Mouse (Mus musculus): ENCODE measurements at regions not wholly inside any gene's neighbourhood (a gene's known extent, or its start where the extent isn't known, plus 50 kb on each side); places are given as distances from the start of the nearest gene placed in this dataset.

DNA sequence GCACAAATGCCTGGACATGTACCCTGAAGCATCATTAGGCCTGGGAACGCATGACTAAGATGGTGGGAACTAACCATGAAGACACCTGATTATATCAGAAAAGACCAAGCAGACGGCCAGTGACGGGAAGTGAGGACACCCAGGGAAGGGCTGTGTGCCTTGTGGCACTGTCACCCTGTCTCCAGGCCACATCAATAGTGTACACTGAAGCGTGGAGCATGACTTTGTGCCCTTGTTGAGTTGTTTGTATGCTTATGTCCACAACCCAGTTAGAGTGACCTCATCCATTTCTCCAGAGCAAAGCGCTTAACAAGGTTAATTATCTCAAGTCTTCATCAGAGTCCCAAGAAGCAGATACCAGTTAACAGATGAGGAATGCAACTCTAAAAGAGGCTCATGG is 96.8 kb upstream of the Cdkn3 start:
- Histone ChIP-seq H3K36me3 (replicated peaks) (no peaks in the 10 kb centered on the region), H3K9ac (no peak overlapping the region), H3K4me1 (peaks cover 14% of the 10 kb centered on the region), H3K4me2 (no peak overlapping the region), H3K27ac (no peak overlapping the region), H3K4me3 (no peak overlapping the region), H3K9me3 (no peaks in the 10 kb centered on the region), H3K27me3 (replicated peaks) (no peaks in the 10 kb centered on the region)
- ATAC-seq (replicated peaks): no peak
- 87% methylated on average over 5 of the region's 5 CpGs for whole genome bisulfite sequencing

DNA sequence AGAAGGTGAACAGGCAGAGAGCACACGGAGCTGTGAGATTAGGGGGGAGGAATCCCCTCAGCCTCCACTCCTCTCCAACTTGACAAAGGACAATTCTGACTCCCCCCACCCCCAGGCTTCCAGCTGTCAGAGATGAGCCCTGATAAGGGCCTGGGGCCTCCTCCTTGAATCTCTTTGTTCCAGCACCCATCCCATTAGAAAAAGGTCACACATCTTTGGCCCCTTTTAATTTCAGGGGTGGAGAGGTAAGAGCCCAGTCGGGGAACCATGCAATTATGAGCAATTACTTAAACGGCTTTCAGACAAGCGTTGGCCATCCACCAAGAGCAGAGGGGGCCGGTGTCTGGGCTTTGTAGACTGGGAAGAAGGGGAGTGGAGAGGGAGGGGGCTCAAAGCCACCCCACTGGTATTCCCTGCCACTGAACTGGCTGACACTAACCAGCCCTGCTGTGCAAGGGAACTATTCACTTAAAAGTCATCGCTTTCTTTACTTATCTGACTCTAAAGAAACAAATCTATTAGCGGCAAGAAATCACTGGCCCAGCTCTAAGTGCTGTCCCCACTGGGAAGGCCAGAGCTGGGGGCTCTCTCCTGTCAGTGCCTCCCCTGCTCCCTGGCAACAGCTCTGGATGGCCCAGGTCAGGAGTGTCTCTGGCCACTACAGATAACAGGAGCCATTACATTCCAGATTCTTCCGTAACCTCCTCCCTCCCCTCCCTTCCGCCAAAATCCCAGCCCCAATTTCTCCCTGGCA is 98.4 kb upstream of the Cdkn3 start:
- 7% methylated on average over 9 of the region's 9 CpGs for WGBS
- Histone ChIP-seq H3K4me3 (no peak overlapping the region), H3K27me3 (replicated peaks) (no peaks in the 10 kb centered on the region), H3K9me3 (no peaks in the 10 kb centered on the region), H3K27ac (0 out of 2 replicates have a peak overlapping the region, but pooled peaks have one; percentile 45), H3K4me2 (no peak overlapping the region), H3K4me1 (peaks cover 14% of the 10 kb centered on the region), H3K9ac (no peak overlapping the region), H3K36me3 (replicated peaks) (no peaks in the 10 kb centered on the region)
- peak; percentile 61 for ATAC-seq (replicated peaks)

DNA sequence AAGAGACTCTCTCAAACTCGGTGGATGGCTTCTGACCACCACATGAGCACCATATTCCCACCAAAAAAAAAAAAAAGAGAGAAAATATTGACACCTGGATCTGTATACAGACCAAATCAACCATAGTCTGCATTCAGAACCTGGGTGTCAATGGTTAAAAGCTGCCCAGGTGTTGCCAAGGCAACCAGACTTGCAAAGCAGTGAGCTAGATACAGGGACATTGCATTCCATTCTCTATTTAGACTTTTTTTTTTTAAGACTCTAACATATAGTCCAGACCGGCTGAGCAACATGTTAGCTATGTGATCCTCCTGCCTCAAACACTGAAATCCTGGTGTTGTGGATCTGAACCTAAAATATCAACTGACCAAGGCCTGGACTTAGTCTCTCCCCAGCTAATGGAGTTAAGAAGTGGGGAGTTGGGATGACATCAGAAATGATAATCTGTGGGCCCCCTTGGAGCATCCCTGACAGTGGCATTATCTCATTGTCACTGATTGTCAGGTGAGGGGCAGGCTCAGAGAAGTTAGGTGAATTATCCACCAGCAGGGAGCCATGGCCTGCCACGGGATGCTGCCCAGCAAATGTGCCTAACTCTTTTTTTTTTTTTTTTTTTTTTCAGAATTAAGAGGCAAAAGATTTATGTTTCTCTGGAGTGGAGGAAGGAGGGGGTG is 99.1 kb upstream of the Cdkn3 start:
- H3K9me3 ChIP-seq: no peaks in the 10 kb centered on the region
- peak; percentile 82 for ATAC-seq (replicated peaks)
- no peaks in the 10 kb centered on the region for H3K27me3 ChIP-seq (replicated peaks)
- 0 out of 2 replicates have a peak overlapping the region, but pooled peaks have one; percentile 45 for H3K27ac ChIP-seq
- peaks cover 14% of the 10 kb centered on the region for H3K4me1 ChIP-seq
- WGBS: 28% methylated on average over 3 of the region's 3 CpGs
- no peak overlapping the region for H3K9ac ChIP-seq
- H3K4me2 ChIP-seq: no peak overlapping the region
- H3K36me3 ChIP-seq (replicated peaks): no peaks in the 10 kb centered on the region
- no peak overlapping the region for H3K4me3 ChIP-seq

DNA sequence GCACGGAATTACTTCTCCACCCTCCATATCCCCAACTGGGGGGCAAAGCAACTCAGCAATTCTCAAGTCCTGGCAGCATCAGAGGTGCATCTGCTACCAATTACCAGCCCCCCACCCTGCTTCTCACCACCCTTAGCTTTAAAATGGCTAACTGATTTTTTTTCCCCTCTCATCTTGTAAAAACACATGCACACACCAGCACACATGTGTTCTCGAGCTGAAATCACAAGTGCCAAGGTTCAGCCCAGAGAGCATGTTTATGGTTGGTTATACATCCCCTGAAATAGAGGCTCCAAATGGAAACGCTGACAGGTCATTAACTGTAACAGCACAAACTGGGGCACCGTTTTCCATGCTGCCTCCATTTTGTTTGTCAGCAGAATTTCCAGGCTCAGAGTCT is 101.0 kb upstream of the Cdkn3 start:
- H3K27me3 ChIP-seq (replicated peaks): no peaks in the 10 kb centered on the region
- peaks cover 14% of the 10 kb centered on the region for H3K4me1 ChIP-seq
- no peak overlapping the region for H3K27ac ChIP-seq
- no peak overlapping the region for H3K4me2 ChIP-seq
- no peak overlapping the region for H3K9ac ChIP-seq
- no peaks in the 10 kb centered on the region for H3K36me3 ChIP-seq (replicated peaks)
- 66% methylated on average over 4 of the region's 4 CpGs for WGBS
- no peak overlapping the region for H3K4me3 ChIP-seq
- no peak for ATAC-seq (replicated peaks)
- H3K9me3 ChIP-seq: no peaks in the 10 kb centered on the region

DNA sequence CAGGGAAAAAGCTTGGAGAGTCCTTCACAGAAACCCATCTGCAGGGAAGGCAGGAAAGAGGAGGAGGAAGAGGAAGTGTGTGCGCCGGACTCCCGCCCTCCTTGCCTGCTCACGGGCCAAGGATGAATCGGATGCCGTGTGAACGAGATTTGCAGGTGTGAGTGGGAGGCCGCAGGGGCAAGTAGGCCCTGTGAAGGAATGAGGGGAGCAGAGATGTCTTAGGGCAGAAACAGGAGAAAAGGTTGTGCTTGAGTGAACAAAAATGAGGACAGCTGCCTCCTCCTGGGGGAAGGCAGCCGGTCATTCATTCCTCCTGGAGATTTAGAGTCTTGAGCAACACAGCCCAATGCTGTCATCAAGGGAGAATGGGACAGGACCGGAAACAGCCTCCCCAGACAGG is 104.1 kb upstream of the Cdkn3 start:
- Histone ChIP-seq H3K4me1 (peaks cover under 1% of the 10 kb centered on the region), H3K27ac (no peak overlapping the region), H3K9me3 (no peaks in the 10 kb centered on the region), H3K4me2 (no peak overlapping the region), H3K36me3 (replicated peaks) (no peaks in the 10 kb centered on the region), H3K27me3 (replicated peaks) (no peaks in the 10 kb centered on the region), H3K9ac (no peak overlapping the region), H3K4me3 (no peak overlapping the region)
- no peak for ATAC-seq (replicated peaks)
- WGBS: 79% methylated on average over 10 of the region's 10 CpGs

DNA sequence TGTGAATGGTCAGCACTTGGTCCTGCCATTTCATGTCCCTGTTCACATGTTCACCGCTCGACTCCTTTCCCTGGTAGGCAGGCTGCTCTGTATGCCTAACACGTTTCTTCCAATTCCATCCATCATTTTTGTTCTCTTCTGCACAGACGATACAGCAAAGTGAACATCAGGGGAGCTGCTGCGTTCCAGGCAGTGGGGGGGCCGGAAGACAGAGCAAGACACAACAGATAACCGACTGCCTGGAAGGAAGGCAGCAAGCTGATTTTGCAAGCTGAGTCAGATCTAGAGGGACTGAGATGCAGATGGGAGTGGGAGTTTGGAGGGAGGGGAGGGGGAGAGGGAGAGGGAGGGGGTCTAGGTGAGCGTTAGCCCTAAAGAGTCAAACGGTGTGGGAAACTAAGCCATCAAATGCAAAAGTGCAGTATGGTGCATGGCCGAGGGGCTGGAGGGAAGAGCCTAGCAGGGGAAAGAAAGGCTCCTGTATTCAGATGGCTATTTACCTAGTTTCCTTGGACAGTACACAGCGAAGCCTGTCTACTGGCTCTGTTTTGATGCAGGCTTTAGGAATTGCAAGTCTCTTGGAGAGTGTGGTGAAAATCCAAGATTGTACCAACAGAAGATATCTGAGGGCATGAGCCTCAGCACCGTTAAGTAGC is 112.9 kb upstream of the Cdkn3 start:
- H3K4me1 ChIP-seq: no peaks in the 10 kb centered on the region
- no peak overlapping the region for H3K4me3 ChIP-seq
- no peak overlapping the region for H3K9ac ChIP-seq
- peak; percentile 88 for ATAC-seq (replicated peaks)
- no peak overlapping the region for H3K4me2 ChIP-seq
- no peaks in the 10 kb centered on the region for H3K9me3 ChIP-seq
- peak overlapping the region; percentile 31; the same call in 1 of the 2 replicates for H3K27ac ChIP-seq
- no peaks in the 10 kb centered on the region for H3K27me3 ChIP-seq (replicated peaks)
- WGBS: 48% methylated on average over 12 of the region's 12 CpGs
- no peaks in the 10 kb centered on the region for H3K36me3 ChIP-seq (replicated peaks)

DNA sequence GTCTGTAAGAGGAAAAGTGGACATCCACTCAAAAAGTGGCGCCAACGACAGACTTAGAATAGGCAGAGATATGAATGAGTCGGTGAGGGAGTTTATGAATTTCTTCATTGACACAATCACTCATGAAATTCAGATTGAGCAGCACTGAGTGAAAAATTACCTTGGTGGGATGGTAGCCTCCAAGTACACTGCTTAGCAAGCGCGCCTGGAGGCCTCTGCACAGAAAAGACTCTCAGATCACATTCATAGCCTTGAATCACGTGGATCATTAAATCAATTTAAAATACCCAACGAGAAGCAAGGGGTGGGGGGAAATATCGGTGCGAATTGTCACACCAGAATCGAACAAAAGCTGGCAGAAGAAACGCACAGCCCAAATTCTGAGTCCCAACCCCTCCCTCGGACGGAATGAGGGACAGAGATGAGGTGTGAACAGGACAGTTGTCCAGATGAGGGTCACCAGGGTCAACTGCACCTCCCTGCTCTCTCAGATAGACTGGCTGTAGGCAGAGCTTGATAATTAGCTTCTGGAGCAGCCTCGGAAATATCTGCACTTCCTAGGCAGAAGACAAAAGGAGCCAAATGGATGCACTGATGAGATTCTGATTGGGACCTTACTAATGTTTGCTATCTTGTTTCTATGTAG is 113.5 kb upstream of the Cdkn3 start:
- Histone ChIP-seq H3K27me3 (replicated peaks) (no peaks in the 10 kb centered on the region), H3K36me3 (replicated peaks) (no peaks in the 10 kb centered on the region), H3K4me3 (no peak overlapping the region), H3K4me2 (no peak overlapping the region), H3K4me1 (no peaks in the 10 kb centered on the region), H3K9ac (no peak overlapping the region), H3K9me3 (no peaks in the 10 kb centered on the region), H3K27ac (no peak overlapping the region)
- ATAC-seq (replicated peaks): peak; percentile 62
- 74% methylated on average over 14 of the region's 14 CpGs for WGBS

DNA sequence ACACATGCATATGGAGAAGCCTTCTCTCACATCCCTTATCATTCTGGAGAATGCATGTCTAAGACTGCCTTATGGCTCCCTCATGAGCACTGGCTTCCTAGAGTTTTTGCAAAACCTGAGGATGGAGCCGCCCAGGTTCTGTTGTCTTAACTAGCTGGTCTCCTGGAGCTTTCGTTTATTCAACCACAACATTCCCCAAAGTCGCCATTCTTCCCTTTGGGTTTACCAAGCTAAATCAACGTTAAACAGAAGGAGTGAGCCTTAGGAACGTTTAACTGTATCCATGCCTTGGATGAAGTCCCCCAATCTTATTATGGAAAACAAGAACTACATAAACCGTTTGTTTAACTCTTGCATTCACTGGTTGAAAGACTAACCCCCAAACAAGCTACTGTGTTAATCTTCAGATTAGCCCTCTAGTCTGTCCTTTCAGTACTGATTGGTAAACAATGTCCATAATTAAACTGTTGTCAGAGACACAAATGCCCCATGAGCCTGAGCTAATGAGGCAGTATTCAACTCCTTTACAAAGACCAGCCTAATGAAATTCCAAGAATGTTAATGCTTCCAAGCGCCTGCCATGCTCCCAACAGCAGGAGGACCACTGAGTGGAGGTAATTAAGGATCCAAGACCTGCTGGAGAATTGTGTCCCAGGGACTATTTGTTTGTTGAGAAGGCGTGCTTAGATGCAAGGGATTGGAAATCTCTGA is 121.1 kb upstream of the Cdkn3 start:
- Histone ChIP-seq H3K36me3 (replicated peaks) (no peaks in the 10 kb centered on the region), H3K9me3 (no peaks in the 10 kb centered on the region), H3K9ac (no peak overlapping the region), H3K4me1 (no peaks in the 10 kb centered on the region), H3K4me2 (no peak overlapping the region), H3K4me3 (no peak overlapping the region), H3K27ac (no peak overlapping the region), H3K27me3 (replicated peaks) (no peaks in the 10 kb centered on the region)
- WGBS: 9% methylated on average over 8 of the region's 8 CpGs
- no peak for ATAC-seq (replicated peaks)

DNA sequence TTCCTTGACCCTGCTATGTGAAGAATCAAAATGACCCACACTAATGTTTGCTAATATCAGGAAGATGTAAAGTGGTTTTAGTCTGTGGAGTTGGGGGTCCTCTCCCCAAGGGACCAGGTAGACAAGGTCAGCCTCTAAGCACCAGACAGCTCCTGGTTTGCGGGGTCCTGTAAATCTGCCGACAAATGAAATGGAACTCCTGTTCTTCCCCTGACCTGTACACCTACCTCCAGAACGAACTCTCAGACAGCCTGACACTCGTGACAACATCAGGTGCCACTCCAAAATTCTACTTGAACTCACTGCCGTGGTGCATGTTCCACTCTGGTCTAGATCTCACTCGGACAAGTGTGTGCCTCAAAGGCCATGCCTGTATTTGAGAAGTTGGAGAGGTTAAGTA is 121.8 kb upstream of the Cdkn3 start:
- H3K27me3 ChIP-seq (replicated peaks): no peaks in the 10 kb centered on the region
- no peak for ATAC-seq (replicated peaks)
- no peak overlapping the region for H3K4me2 ChIP-seq
- WGBS: 86% methylated on average over 6 of the region's 6 CpGs
- no peak overlapping the region for H3K4me3 ChIP-seq
- no peak overlapping the region for H3K9ac ChIP-seq
- no peaks in the 10 kb centered on the region for H3K36me3 ChIP-seq (replicated peaks)
- H3K4me1 ChIP-seq: no peaks in the 10 kb centered on the region
- H3K9me3 ChIP-seq: no peaks in the 10 kb centered on the region
- H3K27ac ChIP-seq: no peak overlapping the region

DNA sequence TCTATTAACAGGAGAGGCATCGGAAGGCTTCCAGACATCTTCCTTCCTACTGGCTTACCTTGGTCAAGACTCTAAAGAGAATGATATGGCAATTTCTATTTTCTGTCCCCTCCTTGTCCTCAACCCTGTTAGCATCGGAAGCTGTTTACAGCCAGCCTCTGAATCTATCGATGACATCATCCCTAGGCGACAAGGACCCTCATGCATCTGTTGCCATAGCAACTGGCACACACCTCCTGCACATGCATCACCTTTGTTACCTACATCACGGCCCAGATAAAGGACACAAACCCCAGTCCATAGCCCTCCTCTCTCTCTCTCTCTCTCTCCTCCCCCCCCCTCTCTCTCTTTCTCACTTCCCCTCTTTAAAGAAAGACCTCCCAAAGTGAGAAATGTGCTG is 123.1 kb upstream of the Cdkn3 start:
- no peaks in the 10 kb centered on the region for H3K4me1 ChIP-seq
- no peaks in the 10 kb centered on the region for H3K9me3 ChIP-seq
- no peaks in the 10 kb centered on the region for H3K36me3 ChIP-seq (replicated peaks)
- no peak overlapping the region for H3K4me3 ChIP-seq
- peak; percentile 89 for ATAC-seq (replicated peaks)
- H3K27ac ChIP-seq: no peak overlapping the region
- no peak overlapping the region for H3K9ac ChIP-seq
- 61% methylated on average over 5 of the region's 5 CpGs for WGBS
- H3K4me2 ChIP-seq: no peak overlapping the region
- no peaks in the 10 kb centered on the region for H3K27me3 ChIP-seq (replicated peaks)

DNA sequence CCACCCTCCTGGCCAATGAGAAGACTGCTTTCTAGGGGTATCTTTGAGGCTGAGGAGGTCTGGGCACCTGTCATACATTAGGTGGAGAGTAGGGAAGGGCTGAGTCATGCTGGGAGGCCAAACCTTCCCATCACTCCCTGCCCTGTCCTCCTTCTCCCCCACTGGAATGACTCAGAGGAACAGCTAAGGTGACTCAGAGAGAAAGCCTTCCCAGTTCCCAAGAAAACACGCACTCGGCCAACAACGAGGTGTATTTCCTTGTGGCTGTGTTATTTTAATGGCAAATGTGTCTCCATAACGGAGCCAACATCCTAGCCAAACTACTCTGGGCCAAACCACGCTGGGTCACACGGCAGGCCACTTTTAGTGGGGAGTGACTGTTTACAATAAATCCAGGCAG is 124.0 kb upstream of the Cdkn3 start:
- WGBS: 89% methylated on average over 6 of the region's 6 CpGs
- Histone ChIP-seq H3K36me3 (replicated peaks) (no peaks in the 10 kb centered on the region), H3K27ac (no peak overlapping the region), H3K4me2 (no peak overlapping the region), H3K9me3 (no peaks in the 10 kb centered on the region), H3K4me1 (no peaks in the 10 kb centered on the region), H3K9ac (no peak overlapping the region), H3K27me3 (replicated peaks) (no peaks in the 10 kb centered on the region), H3K4me3 (no peak overlapping the region)
- no peak for ATAC-seq (replicated peaks)

DNA sequence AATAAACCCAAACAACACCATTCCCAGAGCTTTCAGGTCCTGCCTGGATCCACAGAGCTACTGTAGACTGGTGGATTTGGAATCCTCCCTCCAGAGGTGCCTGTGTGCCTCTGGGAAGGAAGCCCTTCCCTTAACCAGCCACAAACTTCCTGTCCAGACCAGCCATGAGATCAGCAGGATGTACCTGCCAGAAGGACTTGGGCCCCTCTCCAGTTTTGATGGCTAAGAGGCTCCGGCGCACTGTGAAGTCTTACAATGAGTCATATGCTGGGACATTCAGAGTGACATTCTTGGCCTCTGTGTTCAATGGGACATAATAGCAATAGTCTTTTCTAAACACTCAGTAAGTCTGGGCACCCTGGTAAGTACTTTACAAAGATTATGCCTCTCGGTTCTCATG is 125.0 kb upstream of the Cdkn3 start:
- no peaks in the 10 kb centered on the region for H3K27me3 ChIP-seq (replicated peaks)
- H3K9ac ChIP-seq: no peak overlapping the region
- H3K9me3 ChIP-seq: no peaks in the 10 kb centered on the region
- WGBS: 85% methylated on average over 3 of the region's 3 CpGs
- no peak overlapping the region for H3K4me3 ChIP-seq
- H3K36me3 ChIP-seq (replicated peaks): no peaks in the 10 kb centered on the region
- H3K4me2 ChIP-seq: no peak overlapping the region
- no peaks in the 10 kb centered on the region for H3K4me1 ChIP-seq
- no peak overlapping the region for H3K27ac ChIP-seq
- no peak for ATAC-seq (replicated peaks)
